Mouse (Mus musculus): ENCODE data around the gene Anxa7. TPM values are rescaled to one million over a fixed set of nuclear protein-coding genes. Genes with fewer than 3 reads are reported as not detected.

The Anxa7 gene
- total and polyA plus RNA-seq, 3 experiments: 33.6 to 107 (median 84.4) TPM

- Histone ChIP-seq H3K9me3 (replicated peaks) (no peaks in the 10 kb centered on the region), H3K4me1 (ENCODE audit: insufficient read depth, low read depth, low read length) (peaks cover 19% of the 10 kb centered on the region), H3K27me3 (ENCODE audit: insufficient read depth, low read length) (0 out of 2 replicates have a peak, but pooled peaks cover 4% of the 10 kb centered on the region), H3K36me3 (replicated peaks) (peaks cover 19% of the 10 kb centered on the region), H3K4me3 (ENCODE audit: low read depth, low read length) (peak overlapping the region; percentile 66; the same call in 1 of the 2 replicates)
- TF ChIP-seq POLR2AphosphoS5 (IDR thresholded peaks at IDR 0.05; ENCODE audit: insufficient replicate concordance, low read depth, low read length) (no peak), GATA1 (IDR thresholded peaks at IDR 0.05; ENCODE audit: borderline replicate concordance, low read length) (no peak), CTCF (IDR thresholded peaks at IDR 0.05; ENCODE audit: low read depth, low read length) (no peak), GATA2 (IDR thresholded peaks at IDR 0.05; ENCODE audit: borderline replicate concordance, low read depth, low read length) (no peak)
- ATAC-seq (ENCODE audit: extremely low read depth, insufficient number of reproducible peaks, low FRiP score, poor library complexity, severe bottlenecking) (no peak), DNase-seq (ENCODE audit: low spot score) (no peak)
Observed at GRCm38 (mm10) chr14:20451302-20451701, 28.6 kb downstream of the Anxa7 start.

- DNase-seq (ENCODE audit: low spot score) (no peak), ATAC-seq (ENCODE audit: extremely low read depth, insufficient number of reproducible peaks, low FRiP score, poor library complexity, severe bottlenecking) (no peak)
- Histone ChIP-seq H3K4me1 (ENCODE audit: insufficient read depth, low read depth, low read length) (peaks cover 13% of the 10 kb centered on the region), H3K36me3 (replicated peaks) (no peaks in the 10 kb centered on the region), H3K9me3 (replicated peaks) (no peaks in the 10 kb centered on the region), H3K4me3 (ENCODE audit: low read depth, low read length) (no peak overlapping the region), H3K27me3 (ENCODE audit: insufficient read depth, low read length) (peaks cover 9% of the 10 kb centered on the region)
- TF ChIP-seq CTCF (IDR thresholded peaks at IDR 0.05; ENCODE audit: low read depth, low read length) (no peak), GATA2 (IDR thresholded peaks at IDR 0.05; ENCODE audit: borderline replicate concordance, low read depth, low read length) (no peak), TAL1 (conservative IDR thresholded peaks at IDR 0.05; ENCODE audit: low read depth, low read length) (no peak), POLR2AphosphoS5 (IDR thresholded peaks at IDR 0.05; ENCODE audit: insufficient replicate concordance, low read depth, low read length) (no peak), GATA1 (IDR thresholded peaks at IDR 0.05; ENCODE audit: borderline replicate concordance, low read length) (no peak)
Observed at GRCm38 (mm10) chr14:20447209-20447608, 32.7 kb downstream of the Anxa7 start.

- Histone ChIP-seq H3K4me3 (ENCODE audit: low read depth, low read length) (no peak overlapping the region), H3K4me1 (ENCODE audit: insufficient read depth, low read depth, low read length) (peaks cover 2% of the 10 kb centered on the region; the same call in 1 of the 2 replicates), H3K36me3 (replicated peaks) (no peaks in the 10 kb centered on the region), H3K27me3 (ENCODE audit: insufficient read depth, low read length) (peaks cover 13% of the 10 kb centered on the region), H3K9me3 (replicated peaks) (no peaks in the 10 kb centered on the region)
- TF ChIP-seq GATA1 (IDR thresholded peaks at IDR 0.05; ENCODE audit: borderline replicate concordance, low read length): no peak
- no peak for TF ChIP-seq GATA2 (IDR thresholded peaks at IDR 0.05; ENCODE audit: borderline replicate concordance, low read depth, low read length)
- no peak for TF ChIP-seq TAL1 (conservative IDR thresholded peaks at IDR 0.05; ENCODE audit: low read depth, low read length)
- no peak for TF ChIP-seq POLR2AphosphoS5 (IDR thresholded peaks at IDR 0.05; ENCODE audit: insufficient replicate concordance, low read depth, low read length)
- TF ChIP-seq CTCF (IDR thresholded peaks at IDR 0.05; ENCODE audit: low read depth, low read length): no peak
- DNase-seq (ENCODE audit: low spot score) (no peak), ATAC-seq (ENCODE audit: extremely low read depth, insufficient number of reproducible peaks, low FRiP score, poor library complexity, severe bottlenecking) (no peak)
Observed at GRCm38 (mm10) chr14:20442252-20442651, 37.7 kb downstream of the Anxa7 start.

- ATAC-seq (ENCODE audit: extremely low read depth, insufficient number of reproducible peaks, low FRiP score, poor library complexity, severe bottlenecking): no peak
- no peaks in the 10 kb centered on the region for H3K9me3 ChIP-seq (replicated peaks)
- peaks cover 16% of the 10 kb centered on the region for H3K27me3 ChIP-seq (ENCODE audit: insufficient read depth, low read length)
- DNase-seq (ENCODE audit: low spot score): no peak
- TF ChIP-seq GATA1 (IDR thresholded peaks at IDR 0.05; ENCODE audit: borderline replicate concordance, low read length) (no peak), TAL1 (conservative IDR thresholded peaks at IDR 0.05; ENCODE audit: low read depth, low read length) (no peak), GATA2 (IDR thresholded peaks at IDR 0.05; ENCODE audit: borderline replicate concordance, low read depth, low read length) (no peak), POLR2AphosphoS5 (IDR thresholded peaks at IDR 0.05; ENCODE audit: insufficient replicate concordance, low read depth, low read length) (no peak), CTCF (IDR thresholded peaks at IDR 0.05; ENCODE audit: low read depth, low read length) (no peak)
- H3K36me3 ChIP-seq (replicated peaks): no peaks in the 10 kb centered on the region
- no peaks in the 10 kb centered on the region for H3K4me1 ChIP-seq (ENCODE audit: insufficient read depth, low read depth, low read length)
- H3K4me3 ChIP-seq (ENCODE audit: low read depth, low read length): no peak overlapping the region
Observed at GRCm38 (mm10) chr14:20436976-20437375, 43.0 kb downstream of the Anxa7 start.

GRCm38 (mm10) chr14:20432420-20432819 is 47.5 kb downstream of the Anxa7 start:
- no peak for ATAC-seq (ENCODE audit: extremely low read depth, insufficient number of reproducible peaks, low FRiP score, poor library complexity, severe bottlenecking)
- Histone ChIP-seq H3K9me3 (replicated peaks) (no peaks in the 10 kb centered on the region), H3K27me3 (ENCODE audit: insufficient read depth, low read length) (peaks cover 15% of the 10 kb centered on the region), H3K4me3 (ENCODE audit: low read depth, low read length) (no peak overlapping the region), H3K4me1 (ENCODE audit: insufficient read depth, low read depth, low read length) (no peaks in the 10 kb centered on the region), H3K36me3 (replicated peaks) (no peaks in the 10 kb centered on the region)
- DNase-seq (ENCODE audit: low spot score): no peak
- no peak for TF ChIP-seq GATA2 (IDR thresholded peaks at IDR 0.05; ENCODE audit: borderline replicate concordance, low read depth, low read length)
- no peak for TF ChIP-seq GATA1 (IDR thresholded peaks at IDR 0.05; ENCODE audit: borderline replicate concordance, low read length)
- TF ChIP-seq POLR2AphosphoS5 (IDR thresholded peaks at IDR 0.05; ENCODE audit: insufficient replicate concordance, low read depth, low read length): no peak
- no peak for TF ChIP-seq TAL1 (conservative IDR thresholded peaks at IDR 0.05; ENCODE audit: low read depth, low read length)
- no peak for TF ChIP-seq CTCF (IDR thresholded peaks at IDR 0.05; ENCODE audit: low read depth, low read length)

GRCm38 (mm10) chr14:20431726-20432125 is 48.2 kb downstream of the Anxa7 start:
- Histone ChIP-seq H3K27me3 (ENCODE audit: insufficient read depth, low read length) (peaks cover 14% of the 10 kb centered on the region), H3K36me3 (replicated peaks) (no peaks in the 10 kb centered on the region), H3K4me3 (ENCODE audit: low read depth, low read length) (no peak overlapping the region), H3K9me3 (replicated peaks) (no peaks in the 10 kb centered on the region), H3K4me1 (ENCODE audit: insufficient read depth, low read depth, low read length) (no peaks in the 10 kb centered on the region)
- TF ChIP-seq GATA1 (IDR thresholded peaks at IDR 0.05; ENCODE audit: borderline replicate concordance, low read length) (no peak), GATA2 (IDR thresholded peaks at IDR 0.05; ENCODE audit: borderline replicate concordance, low read depth, low read length) (no peak), POLR2AphosphoS5 (IDR thresholded peaks at IDR 0.05; ENCODE audit: insufficient replicate concordance, low read depth, low read length) (no peak), TAL1 (conservative IDR thresholded peaks at IDR 0.05; ENCODE audit: low read depth, low read length) (no peak), CTCF (IDR thresholded peaks at IDR 0.05; ENCODE audit: low read depth, low read length) (no peak)
- ATAC-seq (ENCODE audit: extremely low read depth, insufficient number of reproducible peaks, low FRiP score, poor library complexity, severe bottlenecking): no peak
- no peak for DNase-seq (ENCODE audit: low spot score)

All from G1E (cell line).